Mouse (Mus musculus) testis, adult 2 months (tissue): ENCODE measurements at regions not wholly inside any gene's neighbourhood (a gene's known extent, or its start where the extent isn't known, plus 50 kb on each side); places are given as distances from the start of the nearest gene placed in this dataset.

Experiments used
- H3K27ac ChIP-seq: fragments of 200-500 bp; 2 replicates; pipeline ENCODE4 v1.5.1; 2012; ENCODE audit warnings: low read depth, low read length; ENCODE audit not compliant: control insufficient read depth, insufficient read depth
- H3K27me3 ChIP-seq: fragments of 200-500 bp; 2 replicates; pipeline ENCODE4 v1.6.1; 2012; ENCODE audit warnings: mild to moderate bottlenecking, low read length, moderate library complexity; ENCODE audit not compliant: control insufficient read depth, insufficient read depth
- H3K36me3 ChIP-seq: fragments of 200-500 bp; 2 replicates; pipeline ENCODE4 v1.6.1; 2012; ENCODE audit warnings: mild to moderate bottlenecking, low read length; ENCODE audit not compliant: control insufficient read depth, insufficient read depth
- H3K4me1 ChIP-seq: fragments of 200-500 bp; 2 replicates; pipeline ENCODE4 v1.6.1; 2012; ENCODE audit warnings: low read length; ENCODE audit not compliant: control insufficient read depth, insufficient read depth
- H3K4me3 ChIP-seq: fragments of 200-500 bp; 2 replicates; pipeline ENCODE4 v1.5.1; 2012; ENCODE audit warnings: low read depth, mild to moderate bottlenecking, low read length, moderate library complexity, mixed read lengths; ENCODE audit not compliant: control insufficient read depth
- CTCF ChIP-seq: fragments of 200-500 bp; IDR thresholded peaks from 2 replicates; pipeline ENCODE4 v1.5.1; 2012; ENCODE audit warnings: low read depth, mild to moderate bottlenecking, inconsistent platforms, low read length, moderate library complexity; ENCODE audit not compliant: control insufficient read depth, insufficient read depth, insufficient replicate concordance
- POLR2A ChIP-seq: fragments of 200-500 bp; IDR thresholded peaks from 2 replicates; pipeline ENCODE4 v1.6.1; 2012; ENCODE audit warnings: low read depth, mild to moderate bottlenecking, inconsistent platforms, low read length, moderate library complexity; ENCODE audit not compliant: control insufficient read depth

DNA sequence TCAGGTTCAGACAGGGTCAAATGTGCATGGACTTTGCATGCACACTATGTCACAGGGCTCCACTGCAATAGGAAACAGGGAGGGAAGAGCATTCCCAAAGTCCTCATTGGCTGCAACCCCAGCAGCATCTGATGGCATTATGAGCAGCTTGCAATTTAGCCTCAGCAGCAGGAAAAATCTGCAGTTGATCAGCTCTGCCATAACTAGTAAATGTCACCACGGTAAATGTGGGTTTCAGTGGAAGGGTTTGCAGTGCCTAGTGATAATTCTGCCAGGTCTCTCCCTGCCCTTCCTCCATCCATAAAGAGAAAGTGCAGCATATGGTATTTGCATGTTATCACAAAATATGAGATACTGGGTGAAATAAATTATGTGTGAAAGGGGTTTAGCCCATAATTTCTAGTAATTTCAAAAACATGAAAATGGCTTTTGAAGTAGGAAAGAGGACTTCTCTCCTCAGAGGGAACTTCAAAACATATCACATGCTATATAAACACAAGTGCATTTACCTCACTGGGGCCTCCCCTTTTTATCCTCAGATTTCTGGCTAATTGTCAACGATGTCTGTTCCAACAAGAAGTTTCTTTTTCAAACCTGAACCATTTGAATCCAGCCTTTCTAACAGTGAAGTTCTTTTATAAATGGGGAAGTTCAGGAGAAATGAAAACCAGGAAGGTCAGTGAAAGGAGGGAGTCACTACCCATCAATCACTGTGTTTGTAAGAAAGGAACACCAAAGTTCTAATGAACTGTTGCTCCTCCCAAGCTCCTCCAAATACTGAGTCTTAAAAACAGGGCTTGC, 303.5 kb downstream of the Meis1 start:
- no peak overlapping the region for H3K4me3 ChIP-seq
- no peaks in the 10 kb centered on the region for H3K36me3 ChIP-seq
- no peak overlapping the region for H3K27ac ChIP-seq
- no peaks in the 10 kb centered on the region for H3K27me3 ChIP-seq
- TF ChIP-seq CTCF, result no peak
- no peak for TF ChIP-seq POLR2A
- H3K4me1 ChIP-seq, result no peaks in the 10 kb centered on the region

DNA sequence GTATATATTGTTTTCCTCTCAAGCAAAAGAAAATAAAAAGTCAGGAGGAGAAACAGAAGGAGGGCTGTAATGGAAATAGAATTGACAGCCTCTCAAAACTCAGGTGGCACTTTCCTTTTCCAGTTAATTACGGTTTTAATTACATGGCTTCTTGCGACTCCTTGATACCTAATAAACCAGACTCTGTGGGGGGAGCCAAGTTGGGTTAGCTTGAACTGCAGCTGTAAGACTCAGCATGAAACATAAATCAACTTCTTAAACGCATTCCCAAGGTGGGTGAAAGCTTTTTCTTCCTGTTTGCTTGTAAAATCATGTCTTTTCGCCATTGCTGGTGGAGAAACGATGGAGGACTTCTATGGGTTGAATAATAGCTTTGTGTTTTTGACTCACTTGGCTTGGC, 304.4 kb downstream of the Meis1 start:
- H3K4me1 ChIP-seq, result no peaks in the 10 kb centered on the region
- no peak overlapping the region for H3K4me3 ChIP-seq
- no peaks in the 10 kb centered on the region for H3K36me3 ChIP-seq
- H3K27me3 ChIP-seq, result no peaks in the 10 kb centered on the region
- TF ChIP-seq CTCF, result no peak
- no peak for TF ChIP-seq POLR2A
- no peak overlapping the region for H3K27ac ChIP-seq

DNA sequence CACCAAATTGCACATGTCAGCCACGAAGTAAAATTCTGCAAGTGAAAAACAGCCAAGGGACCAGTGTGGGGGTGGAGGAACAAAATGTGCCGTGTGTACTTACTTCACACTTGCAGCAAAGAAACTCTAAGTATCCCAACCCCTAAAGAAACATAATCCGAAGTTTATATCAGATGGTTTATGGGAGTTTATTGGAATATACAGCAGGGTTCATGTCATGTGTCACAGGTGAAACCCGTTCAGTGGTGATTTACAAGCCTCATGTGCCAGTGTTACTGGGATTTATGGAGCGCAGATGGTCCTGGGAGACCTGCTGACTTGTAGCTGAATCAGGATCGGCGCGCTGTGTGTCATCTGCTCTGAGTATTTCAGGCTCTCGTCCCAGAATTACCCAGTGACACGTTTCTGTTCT, 306.1 kb downstream of the Meis1 start:
- Histone ChIP-seq H3K27me3 (no peaks in the 10 kb centered on the region), H3K4me3 (no peak overlapping the region), H3K27ac (no peak overlapping the region), H3K36me3 (no peaks in the 10 kb centered on the region), H3K4me1 (no peaks in the 10 kb centered on the region)
- TF ChIP-seq CTCF (no peak), POLR2A (no peak)

DNA sequence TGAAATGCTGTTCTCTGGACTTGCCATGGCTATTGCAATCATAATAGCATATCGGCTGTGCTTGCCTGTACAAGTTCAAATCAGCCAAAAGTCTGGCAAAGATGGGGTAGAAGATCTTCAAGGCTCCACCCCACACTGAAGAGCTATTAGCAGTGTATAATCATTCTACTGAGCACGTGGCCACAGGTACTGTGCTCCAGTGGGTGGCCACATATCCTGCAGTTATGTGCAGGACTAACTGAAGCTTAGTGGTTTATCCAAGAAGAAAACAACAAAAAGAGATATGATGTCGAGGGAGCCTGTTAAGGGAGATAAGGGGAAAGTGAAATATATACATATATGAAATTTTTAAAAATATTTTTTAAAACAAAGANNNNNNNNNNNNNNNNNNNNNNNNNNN, 309.2 kb downstream of the Meis1 start:
- Histone ChIP-seq H3K27ac (no peak overlapping the region), H3K4me1 (no peaks in the 10 kb centered on the region), H3K36me3 (no peaks in the 10 kb centered on the region), H3K27me3 (no peaks in the 10 kb centered on the region), H3K4me3 (no peak overlapping the region)
- no peak for TF ChIP-seq POLR2A
- TF ChIP-seq CTCF, result no peak

DNA sequence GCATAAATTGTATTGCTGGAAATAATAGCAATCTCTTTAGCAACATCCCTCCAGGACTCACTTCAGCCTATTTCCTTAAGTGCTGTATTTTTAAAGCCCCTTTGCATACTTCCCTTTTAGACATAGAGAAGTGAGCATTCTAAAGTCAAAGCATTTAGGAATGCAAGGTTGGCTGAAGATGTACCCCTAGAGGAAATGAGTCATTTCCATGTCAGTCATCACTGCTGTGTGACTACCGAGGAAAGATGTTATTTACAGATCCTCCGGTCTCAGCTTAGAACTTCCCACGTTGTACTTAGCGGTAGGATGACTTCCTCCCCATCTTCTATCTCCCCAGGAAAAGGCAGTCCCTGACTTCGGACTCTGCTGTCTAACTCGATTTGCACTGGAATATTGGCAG, 337.2 kb downstream of the Meis1 start:
- TF ChIP-seq POLR2A (no peak), CTCF (no peak)
- no peak overlapping the region for H3K4me3 ChIP-seq
- H3K36me3 ChIP-seq, result no peaks in the 10 kb centered on the region
- H3K27me3 ChIP-seq, result no peaks in the 10 kb centered on the region
- H3K4me1 ChIP-seq, result no peaks in the 10 kb centered on the region
- H3K27ac ChIP-seq, result no peak overlapping the region

DNA sequence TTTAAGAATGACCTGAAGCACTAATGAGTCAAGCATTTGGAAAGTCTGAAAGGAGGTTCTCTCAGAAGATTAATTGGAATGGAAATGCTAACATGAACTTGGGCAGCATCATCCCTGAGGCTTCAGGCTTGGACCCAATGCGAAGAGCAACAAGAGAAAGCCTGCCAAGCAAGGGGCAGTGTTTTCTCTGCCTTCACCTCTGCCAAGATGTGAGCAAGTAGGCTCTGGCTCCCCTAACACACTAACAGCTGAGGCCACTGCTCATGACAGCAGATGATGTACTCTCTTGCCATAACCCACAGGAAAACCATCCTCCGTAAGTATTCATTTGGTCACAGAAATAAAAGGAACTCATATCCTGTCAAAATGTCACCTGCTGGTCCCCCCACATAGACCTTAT, 341.9 kb downstream of the Meis1 start:
- Histone ChIP-seq H3K27ac (no peak overlapping the region), H3K36me3 (no peaks in the 10 kb centered on the region), H3K27me3 (no peaks in the 10 kb centered on the region), H3K4me3 (no peak overlapping the region), H3K4me1 (no peaks in the 10 kb centered on the region)
- TF ChIP-seq CTCF (no peak), POLR2A (no peak)

DNA sequence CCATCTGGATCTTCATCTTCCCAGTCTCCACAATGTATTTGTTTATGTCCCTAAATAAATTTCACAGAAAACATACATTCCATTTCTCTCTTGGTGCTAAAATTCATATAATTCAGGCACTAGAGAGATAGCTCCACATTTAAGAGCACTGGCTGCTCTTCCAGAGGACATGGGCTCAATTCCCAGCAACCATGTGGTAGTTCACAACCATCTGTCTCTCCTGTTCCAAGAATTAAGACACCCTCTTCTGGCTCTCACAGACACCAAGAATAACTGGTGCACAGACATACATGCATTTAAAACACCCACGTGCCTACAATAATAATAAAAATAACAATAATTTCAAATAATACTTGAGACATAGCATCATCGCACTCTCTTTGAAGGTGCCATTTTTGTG, 347.8 kb downstream of the Meis1 start:
- TF ChIP-seq CTCF (no peak), POLR2A (no peak)
- no peak overlapping the region for H3K27ac ChIP-seq
- no peak overlapping the region for H3K4me3 ChIP-seq
- no peaks in the 10 kb centered on the region for H3K4me1 ChIP-seq
- no peaks in the 10 kb centered on the region for H3K36me3 ChIP-seq
- no peaks in the 10 kb centered on the region for H3K27me3 ChIP-seq
